Mouse (Mus musculus) liver, postnatal 0 days (tissue): ENCODE measurements around the gene E130308A19Rik.

Experiments
- CTCF ChIP-seq: sonication (generic); IDR thresholded peaks from 2 replicates; pipeline ENCODE4 v1.5.1; 2016; ENCODE audit warnings: antibody characterized with exemption, low read depth
- EP300 ChIP-seq: IDR thresholded peaks from 2 replicates; pipeline ENCODE4 v1.6.1; 2016; ENCODE audit warnings: antibody characterized with exemption, low read depth, mild to moderate bottlenecking

GRCm38 (mm10) chr4:59777828-59778227 lies 151.8 kb downstream of the E130308A19Rik start:
- TF ChIP-seq CTCF (no peak), EP300 (no peak)
